Comparison of ENCODE assay signal across 9 mouse cellular contexts in the genomic region with DNA sequence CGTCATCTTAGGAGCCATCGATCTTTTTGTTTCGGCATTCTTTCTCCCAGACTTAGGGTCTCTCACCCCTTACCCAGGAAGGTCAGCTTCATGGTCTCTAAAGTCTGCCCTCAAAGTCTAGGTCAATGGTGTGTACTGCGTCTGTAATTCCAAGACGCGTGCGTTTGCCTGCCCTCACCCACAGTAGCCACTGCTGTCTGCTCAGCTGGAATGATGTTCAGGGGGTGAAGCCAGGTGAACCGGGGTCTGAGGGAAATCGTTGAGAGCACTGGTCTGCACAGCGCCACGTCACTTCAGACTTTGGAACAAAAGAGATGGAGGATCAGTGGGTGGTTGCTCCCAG.
DNase-seq lines count a peak whose midpoint lies in the region; ATAC-seq and TF ChIP-seq lines count a peak whose summit lies in the region.
"Had no signal": no experiment of that assay in that cellular context is flagged by ENCODE, and none has a peak within 500 bp of the region (broad histone marks: within the 10 kb centered on the region; RNA-seq: fewer than 3 reads in every experiment).

No protein-coding gene starts in this region.

- no peaks in the 10 kb centered on the region for H3K9me3 ChIP-seq in ES-Bruce4 (replicated peaks; ENCODE audit: control insufficient read depth, insufficient read depth, low read length, poor library complexity, severe bottlenecking)
- H3K9me3 ChIP-seq in forebrain, postnatal 0 days (ENCODE audit: low read length): no peaks in the 10 kb centered on the region
- no peaks in the 10 kb centered on the region for H3K9me3 ChIP-seq in midbrain, embryonic 13.5 days

- H3K36me3 ChIP-seq in ES-Bruce4 (ENCODE audit: control insufficient read depth, insufficient read depth, low read length, poor library complexity, severe bottlenecking): no peaks in the 10 kb centered on the region
- H3K36me3 ChIP-seq in forebrain, postnatal 0 days (ENCODE audit: insufficient read depth): no peaks in the 10 kb centered on the region
- no peaks in the 10 kb centered on the region for H3K36me3 ChIP-seq in midbrain, embryonic 13.5 days

- TF ChIP-seq CTCF in gastrocnemius, adult 2 months (IDR thresholded peaks at IDR 0.05): no peak
- no peak for TF ChIP-seq CTCF in ES-Bruce4 (IDR thresholded peaks at IDR 0.05; ENCODE audit: low read depth, low read length)
- no peak for TF ChIP-seq CTCF in forebrain, postnatal 0 days (IDR thresholded peaks at IDR 0.05; ENCODE audit: low read depth)

- DNase-seq in gastrocnemius, adult 2 months: no peak
- DNase-seq in gastrocnemius, postnatal 36 days: no peak
- no peak for DNase-seq in forebrain, postnatal 0 days
- DNase-seq in cerebellum, postnatal 14 days: no peak
- DNase-seq in adrenal gland, postnatal 36 days: no peak
- DNase-seq in gastrocnemius, postnatal 14 days: no peak
- DNase-seq: lung, postnatal 4 days had no signal

- H3K4me3 ChIP-seq in gastrocnemius, adult 2 months: no peak overlapping the region
- peak overlapping the region; percentile 7 for H3K4me3 ChIP-seq in ES-Bruce4 (ENCODE audit: low read depth, low read length)
- H3K4me3 ChIP-seq in forebrain, postnatal 0 days (ENCODE audit: low read depth, low read length): no peak overlapping the region
- H3K4me3 ChIP-seq in midbrain, embryonic 13.5 days (replicated peaks): 0 out of 2 replicates have a peak overlapping the region, but pooled peaks have one; percentile 0

- TF ChIP-seq POLR2A in ES-Bruce4 (IDR thresholded peaks at IDR 0.05; ENCODE audit: insufficient read depth, low read length): no peak

- H3K27ac ChIP-seq in gastrocnemius, adult 2 months: peak overlapping the region; percentile 64
- H3K27ac ChIP-seq in ES-Bruce4 (ENCODE audit: insufficient read depth, low read length): peak overlapping the region; percentile 5; the same call in 1 of the 2 replicates
- H3K27ac ChIP-seq in forebrain, postnatal 0 days (ENCODE audit: low read depth, low read length): no peak overlapping the region
- no peak overlapping the region; the same call in 1 of the 2 replicates for H3K27ac ChIP-seq in midbrain, embryonic 13.5 days

- H3K4me2 ChIP-seq in forebrain, postnatal 0 days (ENCODE audit: low read depth): peak overlapping the region; percentile 36
- H3K4me2 ChIP-seq in midbrain, embryonic 13.5 days (replicated peaks): peak overlapping the region; percentile 33

- H3K4me1 ChIP-seq in ES-Bruce4 (ENCODE audit: control insufficient read depth, insufficient read depth, low read length): peaks cover 10% of the 10 kb centered on the region
- peaks cover 36% of the 10 kb centered on the region for H3K4me1 ChIP-seq in forebrain, postnatal 0 days (ENCODE audit: insufficient read depth)
- H3K4me1 ChIP-seq in midbrain, embryonic 13.5 days (replicated peaks): peaks cover 46% of the 10 kb centered on the region

- H3K9ac ChIP-seq in ES-Bruce4 (ENCODE audit: low read depth, poor library complexity, severe bottlenecking): no peak overlapping the region
- no peak overlapping the region for H3K9ac ChIP-seq in forebrain, postnatal 0 days
- H3K9ac ChIP-seq in midbrain, embryonic 13.5 days (replicated peaks): no peak overlapping the region

- no peaks in the 10 kb centered on the region for H3K27me3 ChIP-seq in ES-Bruce4 (ENCODE audit: control insufficient read depth, insufficient read depth, low read length, poor library complexity, severe bottlenecking)
- H3K27me3 ChIP-seq in forebrain, postnatal 0 days (ENCODE audit: insufficient read depth, low read length): no peaks in the 10 kb centered on the region
- H3K27me3 ChIP-seq in midbrain, embryonic 13.5 days: peaks cover 30% of the 10 kb centered on the region

- 29% methylated on average over 11 of the region's 11 CpGs for WGBS in forebrain, postnatal 0 days
- WGBS in midbrain, embryonic 13.5 days: 9% methylated on average over 11 of the region's 11 CpGs

- ATAC-seq in forebrain, postnatal 0 days: no peak
- ATAC-seq in midbrain, embryonic 13.5 days: peak; percentile 40

- intact Hi-C loops in gastrocnemius, adult 2 months (cut with DNase I): no loop called here
- intact Hi-C loops in gastrocnemius, postnatal 36 days (cut with DNase I): no loop called here
- intact Hi-C loops in gastrocnemius, postnatal 14 days (cut with DNase I; ENCODE audit: low total_unique reads): no loop called here

- TF ChIP-seq EP300 in ES-Bruce4 (IDR thresholded peaks at IDR 0.05; ENCODE audit: insufficient read depth, low read depth, low read length): no peak

Comparison
In these comparisons a context has a peak if more than half of its experiments do, and no peak if none do; other contexts are left out.
1. H3K27ac ChIP-seq: peak in gastrocnemius, adult 2 months (single experiment) and ES-Bruce4 (single experiment); none in forebrain, postnatal 0 days (single experiment) and midbrain, embryonic 13.5 days (single experiment).
2. H3K4me3 ChIP-seq: peak in ES-Bruce4 (single experiment) and midbrain, embryonic 13.5 days (single experiment); none in gastrocnemius, adult 2 months (single experiment) and forebrain, postnatal 0 days (single experiment).